Mouse (Mus musculus) heart, embryonic 12.5 days (tissue): ENCODE results near the gene Gpc6. TPM values are rescaled to one million over a fixed set of nuclear protein-coding genes. Genes with fewer than 3 reads are reported as not detected.

Experiments used
- ATAC-seq: fragments of 200-750 bp; cut with Nextera tagmentation; 2 replicates; pipeline ENCODE4 v1.8.0; 2017; ENCODE audit warnings: moderate TSS enrichment, moderate library complexity; ENCODE audit not compliant: insufficient number of reproducible peaks, low FRiP score
- H3K27ac ChIP-seq: fragments of 300-500 bp; sonication (generic); 2 replicates; pipeline ENCODE4 v1.5.1; 2016; ENCODE audit warnings: mild to moderate bottlenecking, moderate library complexity; ENCODE audit not compliant: poor library complexity, severe bottlenecking
- H3K27me3 ChIP-seq: fragments of 300-500 bp; sonication (generic); replicated peaks from 2 replicates; pipeline ENCODE4 v1.6.1; 2016; ENCODE audit warnings: mild to moderate bottlenecking, moderate library complexity
- H3K36me3 ChIP-seq: fragments of 300-500 bp; sonication (generic); 2 replicates; pipeline ENCODE4 v1.6.1; 2016; ENCODE audit warnings: mild to moderate bottlenecking, moderate library complexity
- H3K4me1 ChIP-seq: fragments of 300-500 bp; sonication (generic); replicated peaks from 2 replicates; pipeline ENCODE4 v1.6.1; 2016; ENCODE audit warnings: mild to moderate bottlenecking
- H3K4me2 ChIP-seq: fragments of 300-500 bp; sonication (generic); 2 replicates; pipeline ENCODE4 v1.6.1; 2016; ENCODE audit warnings: mild to moderate bottlenecking, moderate library complexity
- H3K4me3 ChIP-seq: fragments of 300-500 bp; sonication (generic); 2 replicates; pipeline ENCODE4 v1.5.1; 2016; ENCODE audit warnings: mild to moderate bottlenecking
- H3K9ac ChIP-seq: fragments of 300-500 bp; sonication (generic); 2 replicates; pipeline ENCODE4 v1.6.1; 2016; ENCODE audit warnings: mild to moderate bottlenecking, moderate library complexity
- H3K9me3 ChIP-seq: fragments of 300-500 bp; sonication (generic); replicated peaks from 2 replicates; pipeline ENCODE4 v1.6.1; 2016; ENCODE audit warnings: mild to moderate bottlenecking, moderate library complexity
- WGBS: fragments of 180-500 bp; shearing (Covaris S2); methylation state at CpG from one replicate; pipeline ENCODE4 v1.1.7; 2016; 5-methylcytosine and 5-hydroxymethylcytosine counted together
- polyA plus RNA-seq: library from polyadenylated mRNA; unstranded; fragments of >200 nt; fragmentation: Nextera tagmentation; extraction: Ambion mirVana; gene quantifications from 2 replicates; pipeline ENCODE4 v1.2.1, GENCODE M21; 2016

Gene Gpc6
- polyA plus RNA-seq, 1 experiment from 2014 or later = 15.9 TPM

DNA sequence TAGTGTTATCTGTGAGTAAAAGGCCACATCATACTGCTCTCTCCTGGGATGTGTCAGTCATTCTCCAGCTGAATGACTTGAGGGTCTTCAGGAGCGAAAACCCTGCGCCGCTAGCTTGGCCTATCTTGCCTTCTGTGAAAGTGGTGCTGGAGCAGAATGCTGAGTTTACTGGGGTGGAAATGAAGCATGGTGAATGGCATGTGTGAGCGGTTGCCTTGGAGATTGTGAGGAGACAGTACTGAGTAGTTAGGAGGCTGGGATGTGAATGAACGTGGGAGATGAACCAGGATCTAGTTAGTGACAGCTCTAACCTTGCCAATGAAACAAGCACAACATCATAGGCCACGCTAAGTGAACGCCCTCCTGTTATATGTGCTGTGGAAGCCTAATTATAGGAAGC lies 458.1 kb downstream of the Gpc6 start:
- Histone ChIP-seq H3K4me1 (peaks cover 4% of the 10 kb centered on the region; the same call in 1 of the 2 replicates), H3K36me3 (no peaks in the 10 kb centered on the region), H3K9me3 (no peaks in the 10 kb centered on the region), H3K4me3 (no peak overlapping the region), H3K27ac (no peak overlapping the region), H3K27me3 (no peaks in the 10 kb centered on the region), H3K9ac (no peak overlapping the region), H3K4me2 (no peak overlapping the region)
- WGBS = 78% methylated on average over 7 of the region's 7 CpGs
- no peak for ATAC-seq

DNA sequence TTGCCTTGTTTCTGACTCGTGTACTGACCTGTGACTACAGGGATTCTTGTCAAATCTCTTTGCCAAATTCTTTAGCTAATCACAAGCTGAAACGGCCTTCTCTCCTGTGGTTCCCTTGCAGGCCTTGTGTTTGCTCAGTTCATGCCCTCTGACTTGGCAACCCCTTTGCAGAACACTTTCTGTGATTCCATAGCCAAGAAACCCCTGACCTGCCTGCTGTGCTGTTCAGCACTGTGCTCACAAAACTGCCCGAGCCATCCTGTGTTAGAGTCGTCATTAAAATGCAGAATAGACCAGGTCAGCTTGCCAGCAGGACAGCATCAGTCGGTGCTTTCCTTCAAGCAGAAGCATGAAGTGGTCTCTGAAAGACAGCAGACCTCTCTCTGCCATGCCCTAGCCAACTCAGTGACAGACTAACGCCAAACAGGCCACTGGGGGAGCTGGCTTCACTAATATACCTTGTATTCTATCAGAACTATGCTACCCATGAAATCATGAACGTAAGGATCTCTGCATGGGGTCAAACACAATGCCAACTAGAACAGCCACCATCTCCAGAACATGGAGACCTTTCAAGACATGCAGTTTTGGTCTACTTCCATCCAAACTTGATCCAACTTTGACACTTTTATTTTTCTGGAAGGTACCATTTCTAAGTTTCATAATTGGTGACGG lies 459.1 kb downstream of the Gpc6 start:
- H3K27ac ChIP-seq = no peak overlapping the region
- no peak overlapping the region for H3K4me2 ChIP-seq
- H3K4me3 ChIP-seq = no peak overlapping the region
- H3K9me3 ChIP-seq = no peaks in the 10 kb centered on the region
- no peaks in the 10 kb centered on the region for H3K27me3 ChIP-seq
- 49% methylated on average over 8 of the region's 8 CpGs for WGBS
- H3K4me1 ChIP-seq = peaks cover 4% of the 10 kb centered on the region; the same call in 1 of the 2 replicates
- no peaks in the 10 kb centered on the region for H3K36me3 ChIP-seq
- no peak for ATAC-seq
- H3K9ac ChIP-seq = no peak overlapping the region

DNA sequence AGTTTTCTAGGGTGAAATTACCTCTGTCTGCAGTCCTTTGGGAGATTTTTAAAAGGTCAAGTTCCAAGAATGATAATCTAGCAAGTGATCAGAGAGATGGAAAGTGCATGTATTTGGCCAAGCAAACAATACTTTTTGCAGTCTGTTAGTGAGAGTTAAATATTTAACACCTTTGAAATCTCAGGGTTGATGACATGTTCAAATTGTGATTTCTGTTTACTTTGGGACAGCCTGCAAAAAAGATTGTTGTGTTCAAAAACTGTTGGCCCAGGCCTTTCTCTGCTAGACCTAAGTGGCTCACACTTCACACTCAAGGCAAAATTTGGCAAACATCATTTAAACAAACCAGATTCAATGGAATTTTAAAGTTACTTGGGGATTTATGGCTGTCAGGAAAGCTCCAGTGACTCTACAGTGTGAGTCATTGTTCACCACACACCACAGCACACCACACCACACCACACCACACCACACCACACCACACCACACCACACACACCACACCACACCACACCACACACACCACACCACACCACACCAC lies 460.7 kb downstream of the Gpc6 start:
- Histone ChIP-seq H3K9ac (no peak overlapping the region), H3K4me3 (no peak overlapping the region), H3K27me3 (no peaks in the 10 kb centered on the region), H3K4me1 (peaks cover 4% of the 10 kb centered on the region; the same call in 1 of the 2 replicates), H3K36me3 (no peaks in the 10 kb centered on the region), H3K9me3 (no peaks in the 10 kb centered on the region; the same call in 1 of the 2 replicates), H3K27ac (no peak overlapping the region), H3K4me2 (no peak overlapping the region)
- no peak for ATAC-seq

DNA sequence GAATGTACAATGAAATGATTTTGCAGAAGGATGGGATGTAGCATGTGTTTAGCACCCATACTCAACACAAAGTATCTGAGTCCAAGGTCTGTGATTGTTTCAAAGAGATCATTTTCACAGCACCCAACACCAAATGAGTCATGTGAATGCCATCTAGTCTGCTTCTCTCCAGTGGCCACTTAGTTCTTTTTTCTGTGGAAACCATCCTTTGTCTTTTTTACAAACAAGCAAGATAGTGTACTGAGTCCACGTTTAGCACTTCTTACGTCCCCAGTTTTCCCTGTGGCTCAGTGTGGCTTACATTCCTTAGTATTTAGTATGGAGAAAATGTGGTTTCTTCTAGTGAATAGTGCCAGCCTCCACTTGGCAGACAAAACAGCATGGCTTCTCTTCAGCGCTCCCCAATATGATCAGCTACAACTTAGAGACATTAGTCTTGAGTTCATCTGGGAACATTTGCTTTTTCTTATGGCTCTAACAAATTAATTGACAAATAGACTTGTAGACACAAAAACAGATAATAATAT lies 465.7 kb downstream of the Gpc6 start:
- H3K27ac ChIP-seq = no peak overlapping the region
- H3K9me3 ChIP-seq = no peaks in the 10 kb centered on the region; the same call in 1 of the 2 replicates
- H3K27me3 ChIP-seq = no peaks in the 10 kb centered on the region
- no peaks in the 10 kb centered on the region for H3K36me3 ChIP-seq
- 84% methylated on average over 3 of the region's 3 CpGs for WGBS
- no peak overlapping the region for H3K4me2 ChIP-seq
- no peak for ATAC-seq
- H3K9ac ChIP-seq = no peak overlapping the region
- no peak overlapping the region for H3K4me3 ChIP-seq
- no peaks in the 10 kb centered on the region for H3K4me1 ChIP-seq

DNA sequence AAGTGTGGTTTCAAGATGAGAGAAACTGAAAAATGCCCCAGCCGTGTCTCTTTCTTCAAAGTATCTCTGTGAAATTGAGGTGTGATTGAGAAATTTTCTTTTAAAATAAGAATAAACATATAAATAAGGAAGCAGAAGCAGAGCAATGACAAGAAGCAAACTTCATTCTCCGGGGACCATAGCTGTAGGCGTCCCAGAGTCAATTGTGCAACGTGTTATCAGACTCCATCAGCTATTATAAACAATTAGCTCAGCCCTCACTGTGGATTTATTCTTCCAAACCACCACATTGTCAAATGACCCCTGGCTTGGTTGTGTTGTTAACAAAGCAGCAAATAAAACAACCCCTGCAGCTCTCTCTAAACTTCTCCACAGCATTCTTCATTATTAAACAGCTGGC lies 466.3 kb downstream of the Gpc6 start:
- WGBS = 58% methylated on average over 4 of the region's 4 CpGs
- Histone ChIP-seq H3K36me3 (no peaks in the 10 kb centered on the region), H3K9ac (no peak overlapping the region), H3K9me3 (no peaks in the 10 kb centered on the region; the same call in 1 of the 2 replicates), H3K27ac (no peak overlapping the region), H3K4me2 (no peak overlapping the region), H3K4me1 (no peaks in the 10 kb centered on the region), H3K27me3 (no peaks in the 10 kb centered on the region), H3K4me3 (no peak overlapping the region)
- no peak for ATAC-seq

DNA sequence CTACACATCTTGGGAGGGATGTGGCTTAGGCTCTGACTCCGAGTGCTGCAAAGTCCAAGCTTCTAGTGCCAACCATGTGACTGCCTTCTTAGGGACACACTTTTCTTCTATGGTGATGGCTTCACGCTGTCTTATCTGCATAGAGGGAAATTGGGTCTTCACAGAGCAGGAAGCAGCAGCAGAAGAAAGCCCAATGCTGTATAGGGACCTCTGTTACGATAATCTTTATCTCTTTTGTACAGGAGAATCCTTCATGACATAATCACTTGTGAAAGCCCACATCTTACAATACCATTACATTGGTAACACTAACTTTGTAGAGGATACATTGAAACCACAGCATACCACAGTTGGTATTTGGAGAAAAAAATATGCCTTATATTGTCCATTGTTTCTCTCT lies 472.1 kb downstream of the Gpc6 start:
- no peaks in the 10 kb centered on the region for H3K27me3 ChIP-seq
- H3K36me3 ChIP-seq = no peaks in the 10 kb centered on the region
- no peaks in the 10 kb centered on the region for H3K9me3 ChIP-seq
- no peaks in the 10 kb centered on the region for H3K4me1 ChIP-seq
- H3K9ac ChIP-seq = no peak overlapping the region
- H3K4me3 ChIP-seq = no peak overlapping the region
- H3K4me2 ChIP-seq = no peak overlapping the region
- WGBS = 65% methylated on average over 3 of the region's 3 CpGs
- no peak overlapping the region for H3K27ac ChIP-seq
- no peak for ATAC-seq

DNA sequence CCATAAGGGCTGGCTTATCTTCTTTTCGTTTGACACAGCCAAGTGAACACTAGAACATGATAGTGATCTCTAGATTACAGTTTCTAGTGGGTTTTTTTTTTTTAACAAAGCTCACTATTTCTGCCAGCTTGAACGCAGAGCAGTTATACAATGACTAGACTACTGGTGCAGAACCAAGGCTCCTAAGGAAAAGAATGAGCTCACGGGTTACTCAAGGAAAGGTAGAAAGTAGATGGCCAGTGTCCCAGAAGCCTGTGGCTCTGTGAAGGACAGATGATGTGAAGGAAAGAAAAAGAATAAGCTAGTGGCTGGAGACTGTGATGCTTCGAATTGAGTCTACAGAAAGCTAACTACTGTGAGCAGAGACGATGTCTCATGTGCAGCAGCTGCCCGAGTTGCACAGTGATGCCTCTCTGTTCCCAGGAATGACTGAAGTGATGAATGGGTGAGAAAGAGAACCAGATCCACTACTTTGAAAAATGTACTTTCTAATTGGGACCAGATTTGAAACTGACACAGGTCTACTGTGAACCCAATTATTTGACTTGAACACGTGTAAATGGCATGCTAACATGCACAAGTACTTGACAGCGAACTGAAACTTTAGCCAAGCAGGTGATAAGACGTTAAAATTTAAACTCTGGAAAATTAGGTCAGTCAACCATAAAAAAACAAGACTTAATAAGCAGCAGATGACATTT lies 482.9 kb downstream of the Gpc6 start:
- H3K36me3 ChIP-seq = no peaks in the 10 kb centered on the region
- H3K4me2 ChIP-seq = no peak overlapping the region
- H3K9me3 ChIP-seq = no peaks in the 10 kb centered on the region
- H3K4me1 ChIP-seq = no peaks in the 10 kb centered on the region
- H3K27ac ChIP-seq = no peak overlapping the region
- ATAC-seq = no peak
- H3K9ac ChIP-seq = no peak overlapping the region
- no peaks in the 10 kb centered on the region for H3K27me3 ChIP-seq
- 65% methylated on average over 9 of the region's 9 CpGs for WGBS
- H3K4me3 ChIP-seq = no peak overlapping the region

DNA sequence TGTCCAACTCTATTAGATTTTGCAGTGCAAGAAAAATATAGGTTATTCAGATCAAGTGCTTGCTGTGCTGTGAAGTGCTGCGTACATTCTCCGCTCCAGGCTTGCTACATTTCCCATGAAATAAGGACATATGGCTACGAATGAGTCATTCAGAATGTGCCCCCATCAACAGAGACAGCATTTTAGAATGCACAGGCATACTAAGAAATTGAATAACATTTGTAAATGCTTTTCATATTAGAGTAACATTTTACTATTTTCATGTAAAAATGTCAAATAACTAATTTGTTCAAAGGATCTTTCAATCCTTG lies 483.4 kb downstream of the Gpc6 start:
- no peaks in the 10 kb centered on the region for H3K36me3 ChIP-seq
- no peak overlapping the region for H3K9ac ChIP-seq
- no peak overlapping the region for H3K27ac ChIP-seq
- no peaks in the 10 kb centered on the region for H3K4me1 ChIP-seq
- no peak overlapping the region for H3K4me2 ChIP-seq
- H3K9me3 ChIP-seq = no peaks in the 10 kb centered on the region
- ATAC-seq = no peak
- no peaks in the 10 kb centered on the region for H3K27me3 ChIP-seq
- WGBS = 75% methylated on average over 3 of the region's 3 CpGs
- no peak overlapping the region for H3K4me3 ChIP-seq

DNA sequence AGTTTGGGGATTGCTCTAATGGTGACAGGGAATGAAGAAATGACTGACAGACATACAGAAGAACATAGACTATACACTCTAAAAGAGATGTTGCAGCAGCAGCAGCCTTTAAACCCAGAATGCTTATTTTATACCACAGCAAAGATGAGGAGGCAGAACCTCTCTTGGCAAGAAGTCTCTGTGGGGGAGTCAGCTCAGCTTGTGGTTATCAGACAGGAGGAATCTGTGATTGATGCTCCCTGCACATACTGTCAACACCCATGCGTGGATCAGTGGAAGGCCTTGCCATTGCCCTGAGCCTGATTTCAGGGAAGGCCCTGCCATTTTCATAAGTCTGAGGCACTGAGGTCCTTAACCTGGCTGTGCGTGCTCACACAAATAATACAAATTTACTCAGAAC lies 484.7 kb downstream of the Gpc6 start:
- H3K27me3 ChIP-seq = no peaks in the 10 kb centered on the region
- no peaks in the 10 kb centered on the region for H3K9me3 ChIP-seq
- no peak overlapping the region for H3K27ac ChIP-seq
- 66% methylated on average over 2 of the region's 2 CpGs for WGBS
- H3K36me3 ChIP-seq = no peaks in the 10 kb centered on the region
- H3K4me2 ChIP-seq = no peak overlapping the region
- H3K4me3 ChIP-seq = no peak overlapping the region
- no peak overlapping the region for H3K9ac ChIP-seq
- H3K4me1 ChIP-seq = no peaks in the 10 kb centered on the region
- ATAC-seq = no peak

DNA sequence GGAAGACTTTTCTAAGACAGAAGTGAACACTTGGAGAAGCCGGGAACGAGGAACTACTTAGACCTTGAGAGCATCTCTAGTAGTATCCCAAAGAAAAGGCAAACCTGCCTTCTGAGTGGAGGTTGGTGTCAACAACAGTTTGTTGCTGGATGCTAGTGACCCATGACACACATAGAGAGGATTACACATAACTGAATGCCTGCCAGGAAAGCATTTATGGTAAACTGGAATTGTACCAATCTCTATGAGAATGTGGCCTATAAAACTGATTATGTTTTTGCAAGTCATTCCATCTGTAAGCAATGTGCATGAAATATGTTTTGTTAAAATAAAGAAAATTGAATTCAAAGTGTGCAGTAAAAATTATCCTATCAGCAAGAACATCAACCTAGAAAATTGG lies 485.4 kb downstream of the Gpc6 start:
- ATAC-seq = no peak
- Histone ChIP-seq H3K27ac (no peak overlapping the region), H3K4me2 (no peak overlapping the region), H3K9me3 (no peaks in the 10 kb centered on the region), H3K9ac (no peak overlapping the region), H3K36me3 (no peaks in the 10 kb centered on the region), H3K4me1 (no peaks in the 10 kb centered on the region), H3K27me3 (no peaks in the 10 kb centered on the region), H3K4me3 (no peak overlapping the region)
- WGBS = 90% methylated on average over 2 of the region's 2 CpGs

DNA sequence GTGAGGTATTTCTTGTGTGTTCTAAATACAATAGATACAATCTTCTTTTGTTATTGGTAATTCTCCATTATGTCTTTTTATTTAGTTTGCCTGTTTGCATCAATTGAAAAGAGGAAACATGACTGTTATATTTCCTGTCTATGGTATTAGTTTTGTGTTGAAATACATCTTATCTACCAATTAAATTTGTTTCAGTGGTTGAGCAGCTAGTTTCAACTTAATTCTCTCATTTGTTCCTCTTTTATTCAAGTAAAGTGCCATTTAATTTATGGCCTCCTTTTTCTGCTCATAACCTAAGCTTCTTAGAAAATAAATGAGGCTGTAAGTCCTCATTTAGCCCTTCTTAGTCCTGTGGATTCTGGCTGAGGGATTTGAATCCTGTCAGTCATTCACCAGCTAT lies 489.9 kb downstream of the Gpc6 start:
- H3K9me3 ChIP-seq = no peaks in the 10 kb centered on the region
- H3K9ac ChIP-seq = no peak overlapping the region
- H3K36me3 ChIP-seq = no peaks in the 10 kb centered on the region
- no peak for ATAC-seq
- H3K4me3 ChIP-seq = no peak overlapping the region
- no peaks in the 10 kb centered on the region for H3K4me1 ChIP-seq
- no peak overlapping the region for H3K27ac ChIP-seq
- H3K27me3 ChIP-seq = no peaks in the 10 kb centered on the region
- H3K4me2 ChIP-seq = no peak overlapping the region
